Mouse (Mus musculus) cortical plate, adult 2 months (tissue): ENCODE measurements around the gene Ptma.

ENCODE experiments used
- CTCF ChIP-seq: fragments of 200-500 bp; IDR thresholded peaks from 2 replicates; pipeline ENCODE4 v1.5.1; 2011; ENCODE audit warnings: mild to moderate bottlenecking, control low read depth, low read length; ENCODE audit not compliant: insufficient read depth; ENCODE audit errors: extremely low read depth
- POLR2A ChIP-seq: fragments of 200-500 bp; IDR thresholded peaks from 2 replicates; pipeline ENCODE4 v1.6.1; 2011; ENCODE audit warnings: mild to moderate bottlenecking, low read length, control low read depth; ENCODE audit not compliant: insufficient read depth; ENCODE audit errors: extremely low read depth

DNA sequence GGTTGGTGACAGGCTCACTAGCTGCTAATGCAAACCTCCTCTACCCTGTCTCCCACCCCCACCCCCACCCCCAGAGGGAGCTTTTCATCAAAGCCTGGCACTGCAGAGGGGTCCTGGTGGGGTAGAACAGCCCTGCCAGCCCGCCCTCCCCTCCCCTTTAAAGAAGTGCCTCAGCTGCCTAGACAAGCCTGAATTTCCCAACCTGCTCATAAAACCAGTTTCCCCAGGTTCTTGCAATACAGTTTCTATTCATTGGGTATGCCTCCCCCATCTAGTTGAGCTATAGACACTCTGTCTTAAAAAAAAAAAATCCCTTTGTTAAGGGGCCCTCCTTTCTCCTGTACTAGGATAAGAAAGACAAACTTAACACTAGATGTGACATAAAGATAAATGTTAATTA, 43.8 kb upstream of the Ptma start:
- no peak for TF ChIP-seq CTCF
- TF ChIP-seq POLR2A: no peak
